Mouse (Mus musculus): ENCODE data around the gene Cdk4.

- TF ChIP-seq CTCF (IDR thresholded peaks at IDR 0.05; ENCODE audit: low read depth), result no peak
- TF ChIP-seq EP300 (IDR thresholded peaks at IDR 0.05; ENCODE audit: low read depth), result no peak
Measured at GRCm38 (mm10) chr10:127078677-127079575, 15.6 kb downstream of the Cdk4 start.

Data from heart, postnatal 0 days (tissue).